Mouse (Mus musculus) heart, embryonic 16.5 days (tissue): ENCODE measurements around the gene Olfr47. TPM values are rescaled to one million over a fixed set of nuclear protein-coding genes. Genes with fewer than 3 reads are reported as not detected.
A peak's percentile ranks its signal among the peaks of the same experiment; 100 is the strongest.

Experiments
- ATAC-seq: fragments of 200-750 bp; cut with Nextera tagmentation; replicated peaks from 2 replicates; pipeline ENCODE4 v1.8.0; 2017; ENCODE audit warnings: moderate number of reproducible peaks; ENCODE audit not compliant: insufficient read depth, low FRiP score; ENCODE audit errors: extremely low read depth
- H3K27ac ChIP-seq: fragments of 300-500 bp; sonication (generic); 2 replicates; pipeline ENCODE4 v1.5.1; 2014; ENCODE audit warnings: mild to moderate bottlenecking, low read length, control low read depth, moderate library complexity
- H3K27me3 ChIP-seq: fragments of 300-500 bp; sonication (generic); 2 replicates; pipeline ENCODE4 v1.6.1; 2014; ENCODE audit warnings: low read length, mixed read lengths; ENCODE audit not compliant: control insufficient read depth, insufficient read depth
- H3K36me3 ChIP-seq: fragments of 300-500 bp; sonication (generic); 2 replicates; pipeline ENCODE4 v1.6.1; 2014; ENCODE audit not compliant: control insufficient read depth, insufficient read depth
- H3K4me1 ChIP-seq: fragments of 300-500 bp; sonication (generic); 2 replicates; pipeline ENCODE4 v1.6.1; 2014; ENCODE audit warnings: low read length, mixed read lengths; ENCODE audit not compliant: control insufficient read depth, insufficient read depth
- H3K4me2 ChIP-seq: fragments of 300-500 bp; sonication (generic); 2 replicates; pipeline ENCODE4 v1.6.1; 2014; ENCODE audit warnings: low read depth, mild to moderate bottlenecking, control low read depth, low read length
- H3K4me3 ChIP-seq: fragments of 300-500 bp; sonication (generic); 2 replicates; pipeline ENCODE4 v1.5.1; 2014; ENCODE audit warnings: mild to moderate bottlenecking, control low read depth, low read length
- H3K9ac ChIP-seq: fragments of 300-500 bp; sonication (generic); 2 replicates; pipeline ENCODE4 v1.6.1; 2014; ENCODE audit warnings: low read length, control low read depth
- H3K9me3 ChIP-seq: fragments of 300-500 bp; sonication (generic); replicated peaks from 2 replicates; pipeline ENCODE4 v1.6.1; 2016; ENCODE audit warnings: low read length; ENCODE audit not compliant: control insufficient read depth
- WGBS: fragments of 180-500 bp; shearing (Covaris S2); extraction: QIAGEN DNeasy Blood & Tissue Kit; methylation state at CpG from one replicate; pipeline ENCODE4 v1.1.7; 2014; 5-methylcytosine and 5-hydroxymethylcytosine counted together
- polyA plus RNA-seq: library from polyadenylated mRNA; unstranded; fragments of >200 nt; fragmentation: Nextera tagmentation; extraction: Ambion mirVana; gene quantifications from 2 replicates; pipeline ENCODE4 v1.2.1, GENCODE M21; 2015

The Olfr47 gene
- polyA plus RNA-seq, 1 experiment from 2014 or later: not detected

DNA sequence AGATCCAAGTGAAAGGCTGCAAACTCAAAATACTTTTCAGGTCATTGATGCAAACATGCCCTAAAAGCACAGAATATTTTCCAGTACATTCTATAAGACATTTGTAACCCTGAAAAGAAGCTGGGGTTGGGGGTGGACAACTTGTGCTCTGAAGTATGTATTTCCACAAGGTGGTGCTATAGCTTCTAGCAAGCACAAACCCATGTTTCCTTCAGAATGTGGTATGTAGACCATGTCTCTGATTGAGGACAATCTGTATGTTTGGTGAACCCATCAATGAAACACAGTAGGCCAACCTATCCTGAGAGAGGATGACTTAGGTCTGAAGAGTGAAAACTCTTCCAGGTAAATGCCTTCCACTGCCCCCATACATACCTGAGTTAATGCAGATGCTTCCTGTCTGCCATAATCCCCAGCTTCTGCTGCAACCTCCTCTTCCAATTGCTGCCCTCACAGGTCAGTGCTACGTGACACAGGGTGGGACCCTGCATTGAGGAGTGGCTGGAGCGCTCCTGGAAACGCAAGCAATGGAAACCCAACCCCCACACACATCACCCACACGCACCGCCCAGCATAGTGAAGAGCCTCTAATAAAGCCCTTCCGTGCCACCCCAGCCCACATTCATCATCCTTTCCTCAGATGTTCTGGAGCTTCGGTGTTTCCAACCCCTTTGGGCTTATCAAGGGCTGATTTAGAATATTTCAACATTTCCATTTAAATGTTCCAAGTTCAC, 23.0 kb downstream of the Olfr47 start:
- Histone ChIP-seq H3K4me3 (no peak overlapping the region), H3K36me3 (no peaks in the 10 kb centered on the region), H3K9ac (no peak overlapping the region), H3K9me3 (no peaks in the 10 kb centered on the region), H3K27ac (no peak overlapping the region), H3K4me1 (no peaks in the 10 kb centered on the region), H3K27me3 (no peaks in the 10 kb centered on the region), H3K4me2 (no peak overlapping the region)
- 65% methylated on average over 7 of the region's 7 CpGs for WGBS
- ATAC-seq: no peak

DNA sequence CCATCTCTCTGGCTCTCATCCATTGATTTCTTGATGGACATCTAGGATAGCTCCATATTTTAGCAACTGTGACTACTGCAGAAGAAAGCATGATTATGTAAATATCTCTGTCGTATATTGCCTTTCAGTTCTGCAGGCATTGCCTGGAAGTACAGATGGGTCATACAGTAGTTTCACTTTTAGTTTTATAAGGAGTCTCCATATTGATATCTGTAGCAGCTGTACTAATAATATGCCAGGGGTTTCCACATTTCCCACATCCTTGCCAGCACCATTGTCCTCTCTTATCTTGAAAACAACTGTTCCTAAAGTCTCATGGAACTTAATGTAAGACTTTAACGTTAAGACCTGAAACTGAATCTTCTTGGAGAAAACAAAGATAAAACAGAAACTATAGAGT, 29.4 kb downstream of the Olfr47 start:
- no peaks in the 10 kb centered on the region for H3K27me3 ChIP-seq
- no peak overlapping the region for H3K4me3 ChIP-seq
- 48% methylated on average over 2 of the region's 2 CpGs for WGBS
- no peak overlapping the region for H3K27ac ChIP-seq
- H3K4me2 ChIP-seq: no peak overlapping the region
- no peaks in the 10 kb centered on the region for H3K36me3 ChIP-seq
- no peaks in the 10 kb centered on the region for H3K9me3 ChIP-seq
- H3K4me1 ChIP-seq: peaks cover 4% of the 10 kb centered on the region; the same call in 1 of the 2 replicates
- no peak for ATAC-seq
- no peak overlapping the region for H3K9ac ChIP-seq

DNA sequence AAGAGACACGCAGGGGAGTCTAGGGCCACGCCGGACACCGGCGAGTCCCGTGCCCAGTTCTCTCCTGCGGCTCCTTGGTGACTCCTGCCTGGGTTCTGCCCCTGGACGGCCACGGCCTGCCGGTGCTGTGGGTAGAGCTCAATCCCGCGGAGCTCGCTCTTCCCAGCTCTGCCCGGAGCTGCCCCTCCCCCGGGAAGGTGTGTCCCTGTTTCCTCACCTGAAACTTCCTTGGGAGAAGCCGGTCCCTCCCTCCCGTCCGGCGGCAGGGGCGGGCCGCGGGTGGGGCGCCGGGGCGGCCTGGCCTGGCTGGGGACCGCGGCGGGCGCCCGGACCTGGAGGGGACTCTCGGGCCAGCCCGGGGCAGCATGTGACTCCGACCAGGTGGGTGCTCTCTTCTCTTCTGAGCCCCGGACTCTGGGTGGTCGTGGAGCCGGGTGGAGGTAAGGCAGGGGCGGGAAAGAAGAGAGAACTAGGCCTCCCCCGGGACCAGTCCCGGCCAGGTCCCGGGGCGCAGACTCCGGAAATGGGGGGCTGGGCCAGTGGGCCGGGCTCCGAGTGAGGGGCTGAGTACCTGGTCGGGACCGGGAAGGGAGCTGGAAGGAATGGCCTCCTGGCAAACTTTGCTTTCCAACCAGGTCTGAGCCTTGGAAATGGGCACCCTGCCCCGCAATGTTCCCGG, 34.2 kb downstream of the Olfr47 start, which contains the start of gene Arhgef5:
Gene Arhgef5, plus strand, starts transcription at position 220 of the 679 bp plus-strand sequence.
- no peaks in the 10 kb centered on the region for H3K27me3 ChIP-seq
- no peaks in the 10 kb centered on the region for H3K9me3 ChIP-seq
- H3K4me1 ChIP-seq: peaks cover 6% of the 10 kb centered on the region; the same call in 1 of the 2 replicates
- WGBS: 1% methylated on average over 46 of the region's 48 CpGs
- H3K27ac ChIP-seq: peak within 1 kb of the TSS; percentile 79
- H3K9ac ChIP-seq: peak within 1 kb of the TSS; percentile 81
- peak; percentile 69 for ATAC-seq
- peak within 1 kb of the TSS; percentile 93 for H3K4me2 ChIP-seq
- peak within 1 kb of the TSS; percentile 64 for H3K4me3 ChIP-seq
- H3K36me3 ChIP-seq: no peaks in the 10 kb centered on the region

DNA sequence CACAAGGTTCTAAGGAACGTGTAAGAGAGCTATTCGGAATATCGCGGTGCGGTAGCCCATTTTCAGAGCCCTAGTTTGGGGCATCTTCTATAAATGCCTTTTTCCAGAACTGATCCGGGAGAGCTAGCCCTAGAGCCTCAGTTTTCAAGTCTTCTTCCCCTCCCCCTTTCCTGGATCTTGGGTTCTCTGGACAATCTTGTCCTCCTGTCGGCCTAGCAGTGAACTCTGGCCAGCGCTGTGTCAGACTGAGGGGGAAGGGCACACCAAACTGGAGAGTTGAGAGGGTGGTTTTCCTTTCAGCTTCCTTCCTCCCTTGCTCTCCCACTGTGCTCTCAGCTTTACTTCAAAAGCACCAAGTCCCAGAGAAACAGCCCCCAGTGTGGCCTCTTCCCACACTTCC, 35.0 kb downstream of the Olfr47 start:
- Histone ChIP-seq H3K9ac (peak overlapping the region; percentile 81), H3K4me3 (peak overlapping the region; percentile 64), H3K27ac (peak overlapping the region; percentile 79), H3K9me3 (no peaks in the 10 kb centered on the region), H3K4me1 (peaks cover 6% of the 10 kb centered on the region; the same call in 1 of the 2 replicates), H3K27me3 (no peaks in the 10 kb centered on the region), H3K36me3 (no peaks in the 10 kb centered on the region), H3K4me2 (peak overlapping the region; percentile 93)
- peak; percentile 72 for ATAC-seq
- 7% methylated on average over 8 of the region's 8 CpGs for WGBS

DNA sequence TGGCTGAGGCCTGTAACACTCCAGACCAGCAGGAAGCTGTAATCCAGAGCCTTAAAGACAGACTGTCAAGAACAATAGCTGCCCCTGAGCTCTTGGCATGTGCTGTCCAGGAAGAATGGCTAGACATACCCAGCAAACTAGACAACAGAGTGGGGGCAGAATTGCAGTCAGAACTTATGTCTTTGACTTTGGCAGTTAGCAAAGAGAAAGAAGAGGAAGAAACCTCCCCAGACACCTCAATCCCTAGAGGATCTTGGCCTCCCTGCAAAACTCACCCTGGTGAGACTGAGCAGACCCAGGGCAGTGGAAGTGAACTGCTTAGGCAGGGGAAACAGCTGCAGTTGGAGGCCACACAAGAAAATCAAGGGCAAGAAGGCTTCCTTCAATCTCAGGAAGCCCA, 41.3 kb downstream of the Olfr47 start:
- no peaks in the 10 kb centered on the region for H3K27me3 ChIP-seq
- H3K36me3 ChIP-seq: peaks cover 5% of the 10 kb centered on the region; the same call in 1 of the 2 replicates
- no peak overlapping the region for H3K4me2 ChIP-seq
- H3K9ac ChIP-seq: no peak overlapping the region
- no peaks in the 10 kb centered on the region for H3K4me1 ChIP-seq
- H3K9me3 ChIP-seq: no peaks in the 10 kb centered on the region
- peak overlapping the region; percentile 79 for H3K27ac ChIP-seq
- peak; percentile 63; the same call in 1 of the 2 replicates for ATAC-seq
- H3K4me3 ChIP-seq: no peak overlapping the region

DNA sequence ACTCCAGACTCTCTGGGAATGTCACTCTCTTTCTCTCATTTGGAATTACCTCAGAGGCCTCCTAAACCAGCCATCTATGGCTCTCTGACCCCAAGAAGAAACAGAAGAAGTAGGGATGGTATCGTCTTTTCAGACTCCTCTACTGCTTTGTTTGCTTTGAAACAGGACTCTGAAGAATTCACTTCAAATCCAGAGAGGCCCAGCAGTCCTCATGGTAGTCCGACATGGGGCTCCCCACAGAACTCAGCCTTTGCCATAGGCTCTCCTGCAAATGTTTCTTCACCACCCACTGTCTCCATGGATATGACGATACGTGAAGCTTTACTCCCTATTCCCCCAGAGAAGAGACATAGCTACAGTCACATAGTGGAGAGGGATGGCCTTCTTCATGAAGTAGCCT, 42.8 kb downstream of the Olfr47 start:
- no peak overlapping the region for H3K9ac ChIP-seq
- H3K9me3 ChIP-seq: no peaks in the 10 kb centered on the region
- peaks cover 5% of the 10 kb centered on the region; the same call in 1 of the 2 replicates for H3K36me3 ChIP-seq
- no peaks in the 10 kb centered on the region for H3K27me3 ChIP-seq
- H3K4me1 ChIP-seq: no peaks in the 10 kb centered on the region
- no peak overlapping the region for H3K4me2 ChIP-seq
- H3K27ac ChIP-seq: no peak overlapping the region
- 85% methylated on average over 4 of the region's 4 CpGs for WGBS
- no peak for ATAC-seq
- H3K4me3 ChIP-seq: no peak overlapping the region

DNA sequence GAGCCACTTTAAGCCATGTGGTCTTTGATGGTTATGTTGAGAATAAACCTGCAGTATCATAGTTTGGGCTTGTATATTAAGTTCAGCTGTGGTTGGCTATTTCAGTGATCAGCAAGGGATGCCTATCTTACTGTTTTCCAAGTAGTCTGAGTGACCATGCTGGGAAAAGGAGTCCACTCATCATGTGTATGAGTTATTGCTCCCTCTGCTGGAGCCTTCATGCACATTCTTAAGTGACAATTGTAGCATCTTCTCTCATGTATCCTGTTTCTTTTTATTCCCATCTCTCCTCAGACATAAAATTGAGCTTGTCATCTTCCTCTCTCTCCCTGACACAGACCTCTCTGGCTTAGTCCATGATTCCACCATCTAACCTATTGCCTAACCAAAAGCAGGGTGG, 46.9 kb downstream of the Olfr47 start:
- Histone ChIP-seq H3K4me1 (no peaks in the 10 kb centered on the region), H3K9me3 (no peaks in the 10 kb centered on the region), H3K36me3 (peaks cover 20% of the 10 kb centered on the region; the same call in 1 of the 2 replicates), H3K27me3 (no peaks in the 10 kb centered on the region), H3K27ac (no peak overlapping the region), H3K4me2 (no peak overlapping the region), H3K9ac (no peak overlapping the region), H3K4me3 (no peak overlapping the region)
- ATAC-seq: no peak

DNA sequence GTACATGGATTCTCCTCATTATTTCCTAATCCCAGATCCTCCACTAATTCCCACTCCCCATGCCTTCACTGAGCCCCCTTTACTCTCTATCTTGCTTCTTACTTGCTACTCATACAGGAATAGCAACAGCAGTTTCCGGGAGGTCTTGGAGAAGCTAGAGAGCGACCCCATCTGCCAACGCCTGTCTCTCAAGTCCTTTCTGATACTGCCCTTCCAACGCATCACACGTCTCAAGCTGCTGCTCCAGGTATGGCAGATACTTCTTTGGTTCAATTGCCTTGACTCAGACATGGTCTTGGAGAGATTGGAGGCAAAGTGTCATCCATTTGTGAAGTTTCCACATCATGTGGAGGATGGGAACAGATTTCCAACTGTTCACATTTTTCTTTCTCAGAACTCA, 49.2 kb downstream of the Olfr47 start:
- no peaks in the 10 kb centered on the region for H3K27me3 ChIP-seq
- no peaks in the 10 kb centered on the region for H3K4me1 ChIP-seq
- no peaks in the 10 kb centered on the region for H3K9me3 ChIP-seq
- H3K4me2 ChIP-seq: no peak overlapping the region
- 70% methylated on average over 5 of the region's 5 CpGs for WGBS
- no peak overlapping the region for H3K27ac ChIP-seq
- ATAC-seq: no peak
- H3K9ac ChIP-seq: no peak overlapping the region
- H3K4me3 ChIP-seq: no peak overlapping the region
- H3K36me3 ChIP-seq: peaks cover 25% of the 10 kb centered on the region
